Mouse (Mus musculus) liver, postnatal 0 days (tissue): ENCODE results near the gene Ostc. TPM values are rescaled to one million over a fixed set of nuclear protein-coding genes. Genes with fewer than 3 reads are reported as not detected.

Experiments used
- ATAC-seq: fragments of 200-750 bp; cut with Nextera tagmentation; 2 replicates; pipeline ENCODE4 v1.8.0; 2017; ENCODE audit warnings: mild to moderate bottlenecking, moderate library complexity
- DNase-seq: peaks from one replicate; pipeline ENCODE4 v3.0.0-alpha.2; 2016
- H3K27ac ChIP-seq: fragments of 300-500 bp; sonication (generic); 2 replicates; pipeline ENCODE4 v1.5.1; 2014; ENCODE audit warnings: antibody characterized with exemption, moderate library complexity, mild to moderate bottlenecking, low read depth
- H3K27me3 ChIP-seq: fragments of 300-500 bp; sonication (generic); 2 replicates; pipeline ENCODE4 v1.6.1; 2014; ENCODE audit warnings: low read length, control low read depth, mixed read lengths; ENCODE audit not compliant: insufficient read depth
- H3K36me3 ChIP-seq: fragments of 300-500 bp; sonication (generic); replicated peaks from 2 replicates; pipeline ENCODE4 v1.6.1; 2014; ENCODE audit warnings: mild to moderate bottlenecking, control low read depth, low read length, moderate library complexity, mixed read lengths; ENCODE audit not compliant: insufficient read depth
- H3K4me1 ChIP-seq: fragments of 300-500 bp; sonication (generic); 2 replicates; pipeline ENCODE4 v1.6.1; 2014; ENCODE audit warnings: antibody characterized with exemption, mild to moderate bottlenecking, control low read depth; ENCODE audit not compliant: insufficient read depth
- H3K4me2 ChIP-seq: fragments of 300-500 bp; sonication (generic); 2 replicates; pipeline ENCODE4 v1.6.1; 2014; ENCODE audit warnings: low read depth, mild to moderate bottlenecking, low read length, moderate library complexity, mixed read lengths
- H3K4me3 ChIP-seq: fragments of 300-500 bp; sonication (generic); 2 replicates; pipeline ENCODE4 v1.5.1; 2014; ENCODE audit warnings: low read depth, low read length
- H3K9ac ChIP-seq: fragments of 300-500 bp; sonication (generic); replicated peaks from 2 replicates; pipeline ENCODE4 v1.6.1; 2014; ENCODE audit warnings: mild to moderate bottlenecking, moderate library complexity
- H3K9me3 ChIP-seq: fragments of 300-500 bp; sonication (generic); 2 replicates; pipeline ENCODE4 v1.6.1; 2016; ENCODE audit warnings: mild to moderate bottlenecking, control low read depth, low read length, mixed read lengths
- CTCF ChIP-seq: sonication (generic); IDR thresholded peaks from 2 replicates; pipeline ENCODE4 v1.5.1; 2016; ENCODE audit warnings: antibody characterized with exemption, low read depth
- EP300 ChIP-seq: IDR thresholded peaks from 2 replicates; pipeline ENCODE4 v1.6.1; 2016; ENCODE audit warnings: antibody characterized with exemption, low read depth, mild to moderate bottlenecking
- WGBS: fragments of 180-500 bp; shearing (Covaris S2); extraction: QIAGEN DNeasy Blood & Tissue Kit; methylation state at CpG from one replicate; pipeline ENCODE4 v1.1.7; 2014; ENCODE audit not compliant: insufficient replicate concordance; 5-methylcytosine and 5-hydroxymethylcytosine counted together
- polyA plus RNA-seq: library from polyadenylated mRNA; unstranded; fragments of >200 nt; fragmentation: Nextera tagmentation; extraction: Ambion mirVana; gene quantifications from 2 replicates; pipeline ENCODE4 v1.2.1, GENCODE M21; 2015

The Ostc gene
- polyA plus RNA-seq, 1 experiment from 2014 or later: 171 TPM

DNA sequence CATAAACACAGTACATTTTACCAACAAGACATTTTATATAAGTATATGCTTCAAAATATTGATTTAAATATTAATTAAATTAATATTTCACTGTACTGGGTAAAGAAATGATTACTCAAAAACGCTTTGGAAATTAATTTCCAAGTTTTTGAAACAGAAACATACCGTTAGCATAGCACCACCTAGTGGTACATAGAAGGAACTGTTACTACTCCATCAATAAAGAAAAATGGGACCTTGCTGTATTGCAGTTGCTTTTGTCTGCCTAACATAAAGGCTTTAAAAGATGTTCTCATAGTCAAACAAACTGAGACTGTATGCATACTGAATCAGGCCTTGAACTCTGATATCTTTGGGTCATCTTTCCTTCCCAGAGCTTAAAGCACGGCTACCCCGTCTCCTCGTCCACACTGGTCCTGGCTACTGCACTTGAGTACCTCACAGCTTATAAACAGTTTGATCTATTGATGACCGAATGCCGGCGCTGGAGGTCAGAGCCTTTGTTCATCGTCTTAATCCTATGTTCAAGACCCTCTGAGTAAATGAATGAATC is 15.1 kb downstream of the Ostc start:
- DNase-seq: no peak
- Histone ChIP-seq H3K4me1 (peaks cover 22% of the 10 kb centered on the region), H3K4me2 (no peak overlapping the region), H3K36me3 (peaks cover 9% of the 10 kb centered on the region), H3K9me3 (no peaks in the 10 kb centered on the region), H3K27ac (no peak overlapping the region), H3K27me3 (no peaks in the 10 kb centered on the region), H3K9ac (no peak overlapping the region), H3K4me3 (no peak overlapping the region)
- TF ChIP-seq EP300 (no peak), CTCF (peak; percentile 77)
- no peak for ATAC-seq
- 64% methylated on average over 9 of the region's 9 CpGs for WGBS

DNA sequence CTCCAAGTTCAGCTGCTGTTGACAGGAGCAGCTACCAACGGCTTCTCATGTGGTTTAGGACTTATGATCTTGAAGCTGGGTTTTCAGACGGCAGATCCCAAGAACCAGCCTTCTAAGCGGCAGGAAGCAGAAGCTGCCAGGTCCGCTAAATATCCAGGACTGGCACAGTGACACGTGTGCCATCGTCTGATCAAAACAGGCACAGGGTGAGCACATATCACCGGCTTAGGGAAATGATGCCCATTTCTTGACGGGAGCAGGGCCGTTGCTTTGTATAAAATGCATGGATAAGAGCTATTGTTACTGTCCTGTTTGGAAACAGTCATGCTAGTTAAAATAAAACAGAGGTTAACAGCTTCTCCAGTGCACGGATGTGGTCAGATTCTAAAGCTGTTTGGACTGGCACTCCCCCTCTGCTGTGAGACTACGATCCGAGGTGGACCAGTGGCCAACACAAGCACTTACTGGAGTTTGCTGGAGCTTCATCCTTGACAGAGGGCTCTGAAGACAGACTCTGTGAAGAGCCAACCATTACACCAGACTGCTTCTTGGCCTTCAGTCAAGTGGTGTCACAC is 17.6 kb downstream of the Ostc start:
- DNase-seq (no peak), ATAC-seq (peak; percentile 38)
- H3K9ac ChIP-seq: peak overlapping the region; percentile 53
- H3K4me2 ChIP-seq: peak overlapping the region; percentile 67
- H3K4me3 ChIP-seq: peak overlapping the region; percentile 44
- H3K27ac ChIP-seq: peak overlapping the region; percentile 89
- no peaks in the 10 kb centered on the region for H3K9me3 ChIP-seq
- peaks cover 9% of the 10 kb centered on the region for H3K36me3 ChIP-seq
- 19% methylated on average over 12 of the region's 12 CpGs for WGBS
- H3K4me1 ChIP-seq: peaks cover 22% of the 10 kb centered on the region
- no peaks in the 10 kb centered on the region for H3K27me3 ChIP-seq
- 0 out of 2 replicates have a peak, but pooled peaks have one; percentile 5 for TF ChIP-seq EP300
- no peak for TF ChIP-seq CTCF

DNA sequence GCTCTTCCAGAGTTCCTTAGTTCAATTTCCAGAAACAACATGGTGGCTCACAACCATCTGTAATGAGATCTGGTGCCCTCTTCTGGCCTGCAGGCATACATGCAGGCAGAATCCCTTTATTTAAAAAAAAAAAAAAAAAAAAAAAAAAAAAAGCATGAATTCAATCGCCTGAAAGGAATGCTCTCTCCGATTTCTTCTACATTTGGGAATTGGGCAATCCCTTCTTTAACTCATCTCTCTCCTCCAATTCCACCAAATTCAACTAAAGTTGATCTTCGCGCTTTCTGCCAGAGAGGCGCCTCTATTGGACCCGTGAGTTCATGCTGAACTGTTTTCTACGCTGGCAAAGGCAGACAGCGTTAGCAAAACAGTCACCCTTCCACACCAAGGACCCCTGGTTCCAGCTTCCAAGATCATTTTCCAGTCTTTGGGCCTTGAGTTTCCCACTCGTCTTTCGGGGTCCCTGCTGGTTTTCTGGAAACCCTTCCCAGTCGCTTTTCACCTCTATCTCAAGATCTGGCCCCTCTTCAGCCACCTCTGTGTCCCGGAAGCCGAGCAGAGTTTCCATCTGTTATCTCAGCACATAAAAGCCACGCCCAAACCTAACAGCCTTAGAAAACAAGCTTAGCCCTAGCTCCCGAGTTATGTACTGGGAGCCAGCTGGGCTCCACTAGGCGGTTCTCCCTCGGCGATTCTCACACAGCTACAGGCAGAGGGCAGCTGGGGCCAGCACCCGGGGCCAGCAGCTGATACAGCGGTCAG is 18.2 kb downstream of the Ostc start:
- WGBS: 6% methylated on average over 20 of the region's 20 CpGs
- H3K4me2 ChIP-seq: peak overlapping the region; percentile 67
- DNase-seq: peak; percentile 72
- H3K4me1 ChIP-seq: peaks cover 22% of the 10 kb centered on the region
- peak overlapping the region; percentile 44 for H3K4me3 ChIP-seq
- peak; percentile 88 for ATAC-seq
- H3K9me3 ChIP-seq: no peaks in the 10 kb centered on the region
- H3K36me3 ChIP-seq: peaks cover 9% of the 10 kb centered on the region
- no peaks in the 10 kb centered on the region for H3K27me3 ChIP-seq
- peak overlapping the region; percentile 89 for H3K27ac ChIP-seq
- H3K9ac ChIP-seq: peak overlapping the region; percentile 53
- peak; percentile 39; the same call in 1 of the 2 replicates for TF ChIP-seq EP300
- peak; percentile 57 for TF ChIP-seq CTCF

DNA sequence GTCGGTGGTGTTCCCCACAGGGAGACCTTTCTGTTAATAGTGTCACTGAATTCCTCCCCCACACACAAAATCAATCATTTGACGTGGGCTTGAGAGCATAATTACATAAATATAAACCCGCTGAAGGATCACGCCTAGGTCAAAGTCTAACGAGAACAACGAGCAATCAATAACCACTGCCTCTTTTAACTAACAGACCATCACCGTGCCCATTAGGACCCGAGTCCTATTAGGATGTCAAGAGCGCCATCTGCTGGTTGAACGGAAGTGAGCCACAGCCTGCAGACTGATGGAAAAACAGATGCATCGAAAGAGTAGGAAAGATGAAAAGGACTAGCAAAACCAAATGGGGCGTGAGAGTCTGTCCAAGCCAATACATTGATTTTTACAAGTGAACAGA is 19.6 kb downstream of the Ostc start:
- WGBS: 25% methylated on average over 12 of the region's 12 CpGs
- H3K9me3 ChIP-seq: no peaks in the 10 kb centered on the region
- ATAC-seq (peak; percentile 55), DNase-seq (peak; percentile 86)
- H3K36me3 ChIP-seq: peaks cover 1% of the 10 kb centered on the region; the same call in 1 of the 2 replicates
- H3K9ac ChIP-seq: no peak overlapping the region
- no peak overlapping the region for H3K27ac ChIP-seq
- no peak overlapping the region for H3K4me3 ChIP-seq
- H3K4me2 ChIP-seq: peak overlapping the region; percentile 11; the same call in 1 of the 2 replicates
- H3K27me3 ChIP-seq: no peaks in the 10 kb centered on the region
- H3K4me1 ChIP-seq: peaks cover 22% of the 10 kb centered on the region
- peak; percentile 68 for TF ChIP-seq EP300
- peak; percentile 94 for TF ChIP-seq CTCF

DNA sequence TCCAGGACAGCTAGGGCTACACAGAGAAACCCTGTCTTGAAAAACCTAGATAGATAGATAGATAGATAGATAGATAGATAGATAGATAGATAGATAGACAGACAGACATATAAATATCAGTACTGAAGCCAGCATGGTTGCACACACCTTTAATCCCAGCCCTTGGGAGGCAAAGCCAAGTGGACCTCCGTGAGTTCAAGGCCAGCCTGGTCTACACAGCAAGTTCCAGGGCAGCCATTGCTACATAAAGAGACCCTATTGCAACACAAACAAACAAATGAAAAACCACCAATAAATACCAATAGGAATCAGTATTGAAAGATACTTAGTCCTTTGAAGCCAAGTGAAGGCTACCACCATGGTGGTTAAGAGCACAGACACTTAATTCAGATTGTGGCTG is 22.2 kb downstream of the Ostc start:
- Histone ChIP-seq H3K9ac (no peak overlapping the region), H3K4me1 (peaks cover 17% of the 10 kb centered on the region), H3K27me3 (no peaks in the 10 kb centered on the region), H3K27ac (no peak overlapping the region), H3K4me3 (no peak overlapping the region), H3K36me3 (no peaks in the 10 kb centered on the region), H3K4me2 (no peak overlapping the region), H3K9me3 (no peaks in the 10 kb centered on the region)
- no peak for DNase-seq
- 78% methylated on average over 1 of the region's 1 CpGs for WGBS
- TF ChIP-seq EP300: no peak
- TF ChIP-seq CTCF: no peak
- ATAC-seq: no peak

DNA sequence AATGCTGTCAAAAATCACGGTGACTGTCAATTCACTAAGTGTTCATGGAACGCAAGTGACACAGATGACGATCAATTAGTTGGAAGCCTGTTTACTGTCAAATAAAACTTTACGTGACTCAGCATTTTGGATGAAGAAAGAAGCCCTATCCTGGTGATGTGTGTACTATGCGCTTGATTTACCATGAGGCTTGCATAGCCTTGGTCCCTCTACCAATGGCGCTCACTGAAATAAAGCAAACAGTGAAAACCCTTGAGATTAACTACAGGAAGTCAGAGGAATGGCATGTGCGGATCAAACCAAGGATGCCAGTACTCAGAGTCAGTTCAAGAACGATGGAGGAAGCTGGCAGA is 24.3 kb downstream of the Ostc start:
- 66% methylated on average over 8 of the region's 8 CpGs for WGBS
- no peaks in the 10 kb centered on the region for H3K36me3 ChIP-seq
- ATAC-seq (peak; percentile 65), DNase-seq (no peak)
- H3K9me3 ChIP-seq: no peaks in the 10 kb centered on the region
- peaks cover 2% of the 10 kb centered on the region for H3K4me1 ChIP-seq
- H3K4me3 ChIP-seq: no peak overlapping the region
- no peak overlapping the region for H3K4me2 ChIP-seq
- no peaks in the 10 kb centered on the region for H3K27me3 ChIP-seq
- TF ChIP-seq CTCF: no peak
- peak; percentile 57; the same call in 1 of the 2 replicates for TF ChIP-seq EP300
- peak overlapping the region; percentile 31 for H3K27ac ChIP-seq
- H3K9ac ChIP-seq: no peak overlapping the region
